Mouse (Mus musculus) forelimb bud, embryonic 11.5 days (tissue): Measurements from ENCODE around the gene Myrfl.
A peak's percentile ranks its signal among the peaks of the same experiment; 100 is the strongest.

Source experiments
- DNase-seq: peaks from one replicate; pipeline ENCODE4 v3.0.0-alpha.2; 2012; ENCODE audit warnings: low read depth, low spot score

Gene Myrfl

GRCm38 (mm10) chr10:116760561-116760960 is 136.2 kb downstream of the Myrfl start:
- DNase-seq, result no peak

- no peak for DNase-seq
Measured at GRCm38 (mm10) chr10:116759816-116760215, 136.9 kb downstream of the Myrfl start.

GRCm38 (mm10) chr10:116755881-116756581 is 140.7 kb downstream of the Myrfl start:
- peak; percentile 53 for DNase-seq

GRCm38 (mm10) chr10:116754940-116755339 is 141.8 kb downstream of the Myrfl start:
- no peak for DNase-seq

- DNase-seq, result no peak
Measured at GRCm38 (mm10) chr10:116750895-116751294, 145.8 kb downstream of the Myrfl start.

- DNase-seq, result no peak
Measured at GRCm38 (mm10) chr10:116750062-116750461, 146.7 kb downstream of the Myrfl start.

GRCm38 (mm10) chr10:116748681-116749080 is 148.0 kb downstream of the Myrfl start:
- DNase-seq, result no peak

- no peak for DNase-seq
Measured at GRCm38 (mm10) chr10:116746281-116747011, 150.3 kb downstream of the Myrfl start.

- no peak for DNase-seq
Measured at GRCm38 (mm10) chr10:116742696-116743095, 154.0 kb downstream of the Myrfl start.

GRCm38 (mm10) chr10:116742189-116742588 is 154.5 kb downstream of the Myrfl start:
- no peak for DNase-seq

GRCm38 (mm10) chr10:116741343-116741742 is 155.4 kb downstream of the Myrfl start:
- peak; percentile 65 for DNase-seq

GRCm38 (mm10) chr10:116740073-116740472 is 156.6 kb downstream of the Myrfl start:
- DNase-seq, result no peak

- DNase-seq, result no peak
Measured at GRCm38 (mm10) chr10:116738533-116738932, 158.2 kb downstream of the Myrfl start.

- no peak for DNase-seq
Measured at GRCm38 (mm10) chr10:116735607-116736006, 161.1 kb downstream of the Myrfl start.

GRCm38 (mm10) chr10:116733651-116734050 is 163.1 kb downstream of the Myrfl start:
- DNase-seq, result no peak

- no peak for DNase-seq
Measured at GRCm38 (mm10) chr10:116730033-116730652, 166.6 kb downstream of the Myrfl start.

- DNase-seq, result no peak
Measured at GRCm38 (mm10) chr10:116728860-116729259, 167.9 kb downstream of the Myrfl start.

- DNase-seq, result no peak
Measured at GRCm38 (mm10) chr10:116727702-116728298, 168.9 kb downstream of the Myrfl start.
